Mouse (Mus musculus) lung, adult 18-20 months (tissue): ENCODE measurements around the gene Atpif1.
"Not testable (repeated sequence)": the region's sequence is repeated elsewhere in the genome, so short reads cannot be mapped to it uniquely, and the experiment has no call there.

Source experiments
- DNase-seq, 2 experiments: peaks; one replicate each; pipeline ENCODE4 v3.0.0; 2022; ENCODE audit warnings: mixed read lengths in 2 of 2

Atpif1 gene

DNA sequence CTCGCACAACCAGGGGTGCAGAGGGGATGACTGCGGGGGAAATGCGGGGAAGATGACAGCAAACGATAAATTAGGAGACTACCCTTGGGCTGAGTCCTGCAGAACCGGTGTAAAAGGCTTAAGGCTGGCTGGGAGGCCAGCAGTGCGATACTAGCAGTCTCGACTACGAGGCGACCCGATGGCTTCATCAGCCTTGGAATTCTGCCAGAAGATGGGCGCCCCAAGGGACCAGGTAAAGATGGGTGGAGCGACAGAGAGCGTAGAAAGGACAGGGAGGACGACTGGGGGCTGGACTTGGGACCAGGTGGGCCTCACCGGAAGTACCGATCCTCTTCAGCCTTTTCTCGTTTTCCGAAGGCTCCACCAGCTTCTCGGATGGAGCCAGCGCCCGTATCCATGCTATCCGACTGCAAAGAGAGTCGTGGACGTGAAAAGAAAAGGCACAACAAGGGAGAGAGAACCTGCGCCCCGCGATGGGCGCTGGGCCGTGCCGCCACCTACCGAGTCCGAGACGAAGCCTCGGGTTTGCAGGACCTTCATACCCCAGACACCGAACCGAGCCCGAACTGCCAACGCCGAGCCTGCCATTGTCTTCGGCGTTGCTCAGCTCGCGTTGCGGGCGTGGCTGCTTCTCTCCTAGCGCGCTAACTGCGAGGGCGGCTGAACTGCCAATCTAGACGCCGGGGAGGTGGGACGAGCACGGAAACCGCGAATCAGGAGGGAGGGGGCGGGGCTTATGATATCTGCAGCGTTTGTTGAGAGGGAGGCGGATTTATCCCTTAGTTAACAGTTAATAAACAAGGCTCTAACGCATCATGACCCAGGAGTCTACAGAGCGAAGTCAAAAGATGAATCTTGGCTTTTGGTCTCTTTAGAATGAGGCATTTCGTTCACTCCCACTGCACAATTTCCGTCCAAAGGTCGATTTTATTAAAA lies at the start of gene Atpif1:
Atpif1 (minus strand) TSS at position 679 of the 936 bp plus-strand sequence.
- peak; percentile 92 to 95 for DNase-seq

DNA sequence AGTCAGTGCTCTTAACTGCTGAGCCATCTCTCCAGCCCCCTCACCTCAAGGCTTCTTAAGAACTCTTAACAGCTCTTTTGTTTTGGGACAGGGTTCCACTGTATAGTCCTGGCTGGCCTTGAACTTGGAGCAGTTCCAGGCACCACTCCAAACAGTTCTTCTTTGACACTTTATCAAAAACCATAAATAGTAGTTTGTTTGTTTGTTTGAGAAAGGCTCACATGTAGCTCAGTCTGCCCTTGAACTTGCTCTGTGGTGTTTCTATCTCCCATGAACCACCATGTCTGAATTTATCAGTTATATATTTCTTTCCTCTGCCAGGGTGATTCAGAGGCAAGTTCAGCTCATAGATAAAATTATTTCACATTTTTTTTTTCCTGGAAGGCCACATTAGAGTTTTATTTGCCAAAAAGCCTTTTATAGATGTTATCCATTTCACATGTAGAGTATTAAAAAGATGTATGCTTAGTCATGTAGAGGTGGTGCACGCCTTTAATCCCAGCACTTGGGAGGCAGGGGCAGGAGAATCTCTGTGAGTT lies 41.4 kb upstream of the Atpif1 start:
- DNase-seq, result no peak

DNA sequence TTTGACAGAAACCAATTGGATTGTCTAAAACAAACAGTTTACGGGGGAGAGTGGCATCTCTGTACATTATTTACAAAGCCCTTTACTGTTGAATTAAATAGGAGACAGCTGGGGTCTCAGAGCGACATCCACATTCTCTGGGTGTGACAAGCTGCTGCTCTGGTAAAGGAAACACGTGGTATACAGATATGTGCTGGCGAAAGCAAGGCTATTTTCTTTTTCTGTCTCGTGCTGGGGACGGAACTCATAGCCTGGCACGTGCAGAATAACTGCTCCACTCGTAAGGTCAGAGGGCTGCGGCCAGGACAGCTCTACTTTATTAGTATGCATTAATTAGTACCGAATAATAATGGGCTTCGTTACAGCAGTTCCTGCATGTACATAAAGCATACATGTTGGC lies 39.9 kb upstream of the Atpif1 start:
- no peak for DNase-seq

DNA sequence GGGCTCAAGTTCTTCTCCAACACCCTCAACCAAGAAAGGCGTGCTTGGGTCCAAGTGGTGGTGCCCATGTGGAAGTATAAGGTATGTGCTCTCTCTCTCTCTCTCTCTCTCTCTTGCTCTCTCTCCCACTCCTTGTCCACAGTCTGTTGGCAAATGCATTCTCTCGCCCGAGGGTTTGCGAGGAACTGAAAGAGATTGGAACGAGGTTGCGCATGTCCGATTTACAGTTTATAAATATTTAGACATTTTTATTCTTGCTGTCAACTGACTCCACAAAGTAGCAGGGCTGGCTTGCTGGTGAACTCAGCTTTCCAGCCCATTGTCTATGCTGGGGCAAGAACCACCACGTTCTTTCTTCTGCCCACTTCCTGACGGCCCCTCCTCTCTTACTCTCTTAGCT lies 37.7 kb upstream of the Atpif1 start:
- peak in 1 of 2 experiments; percentile 23 for DNase-seq

DNA sequence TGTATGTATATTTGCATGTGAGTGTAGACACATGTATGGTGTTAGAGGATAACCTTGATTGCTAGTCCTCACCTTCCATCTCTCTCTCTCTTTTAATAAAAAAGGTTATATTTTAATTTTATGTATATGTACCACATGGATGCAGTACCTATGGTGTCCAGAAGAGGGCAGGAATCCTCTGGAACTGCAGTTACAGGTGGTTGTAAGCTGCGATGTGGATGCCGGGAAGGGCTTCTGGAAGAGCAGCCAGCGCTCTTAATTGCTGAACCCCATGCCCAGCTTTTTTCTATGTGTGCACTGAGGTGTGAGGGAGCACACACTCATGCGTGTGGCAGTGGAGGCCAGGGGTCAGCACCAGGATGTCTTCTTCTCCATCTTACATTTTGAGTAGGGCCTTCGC lies 35.7 kb upstream of the Atpif1 start:
- DNase-seq, result no peak

DNA sequence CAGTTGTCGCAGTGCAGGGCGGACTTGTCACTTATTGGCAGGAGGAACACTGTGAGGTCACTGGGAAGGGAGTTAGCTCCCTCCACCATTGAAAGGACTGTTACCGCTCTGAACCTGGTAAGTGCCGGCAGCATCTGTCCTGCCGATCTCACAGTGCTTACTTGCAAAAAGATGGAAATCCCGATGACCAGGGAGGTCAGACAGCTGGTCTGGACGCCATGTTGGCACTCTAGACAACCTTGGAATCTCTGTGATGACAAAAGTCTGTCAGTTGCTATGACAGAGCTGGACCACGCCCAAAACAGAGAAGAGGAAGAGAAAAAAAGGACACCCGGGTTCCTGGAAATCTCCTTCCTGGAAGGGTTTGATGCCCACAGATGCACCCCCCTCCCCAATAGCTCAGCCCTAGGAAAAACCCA lies 33.9 kb upstream of the Atpif1 start:
- DNase-seq, result peak; percentile 45 to 58

DNA sequence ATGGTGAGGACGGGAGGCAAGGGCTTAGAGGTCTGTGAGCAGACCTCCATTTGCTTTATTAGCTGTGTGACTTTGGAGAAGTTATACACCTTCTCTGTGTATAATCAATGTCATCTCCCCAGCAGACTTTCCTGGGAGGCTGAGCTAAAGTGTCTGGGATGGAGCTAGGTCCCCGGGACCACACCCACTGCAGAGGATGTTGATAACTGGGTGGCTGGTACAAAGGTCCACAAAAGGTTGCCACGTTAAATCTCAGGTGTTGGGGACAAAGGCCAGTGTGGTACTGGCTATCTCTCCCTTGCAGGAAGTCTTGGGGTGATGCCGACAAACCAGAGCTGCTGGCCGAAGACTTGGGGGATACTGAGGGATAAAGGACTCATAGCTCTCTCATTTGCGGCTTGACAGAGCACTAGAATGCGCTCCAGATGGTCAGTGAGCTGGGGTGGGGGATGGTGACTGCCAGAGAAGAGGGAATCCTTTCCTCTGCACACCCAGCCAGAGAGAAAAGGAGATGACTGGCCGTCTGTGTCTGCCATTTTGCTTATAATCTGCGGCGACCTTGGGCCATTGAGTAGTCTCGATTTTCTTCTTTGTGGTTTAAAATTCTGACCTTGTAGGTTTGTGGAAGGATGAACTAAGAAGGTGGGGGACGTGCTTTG lies 31.8 kb upstream of the Atpif1 start:
- DNase-seq, result no peak

DNA sequence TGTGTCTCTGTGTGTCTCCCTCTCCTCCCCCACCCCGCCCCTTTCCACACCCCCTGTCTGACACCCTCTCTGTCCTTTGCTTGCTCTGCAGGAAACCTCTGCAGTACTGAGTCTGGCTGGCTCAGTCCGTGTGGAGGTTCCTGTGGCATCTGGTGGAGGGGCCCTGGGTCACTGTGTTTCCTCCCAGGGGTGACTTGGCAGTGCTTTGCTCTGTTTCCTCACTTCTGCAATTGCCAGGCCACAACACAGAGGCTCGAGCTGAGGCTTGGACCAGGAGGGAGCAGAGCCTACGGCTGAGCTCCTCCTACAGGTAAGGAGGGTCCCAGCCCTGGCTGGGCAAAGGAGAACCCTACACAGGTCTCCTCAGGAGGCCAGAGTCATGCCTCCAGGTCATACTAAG lies 30.5 kb upstream of the Atpif1 start, which contains the start of gene Ptafr:
Ptafr (plus strand) TSS at position 103 of the 400 bp plus-strand sequence.
- peak; percentile 52 to 57 for DNase-seq

DNA sequence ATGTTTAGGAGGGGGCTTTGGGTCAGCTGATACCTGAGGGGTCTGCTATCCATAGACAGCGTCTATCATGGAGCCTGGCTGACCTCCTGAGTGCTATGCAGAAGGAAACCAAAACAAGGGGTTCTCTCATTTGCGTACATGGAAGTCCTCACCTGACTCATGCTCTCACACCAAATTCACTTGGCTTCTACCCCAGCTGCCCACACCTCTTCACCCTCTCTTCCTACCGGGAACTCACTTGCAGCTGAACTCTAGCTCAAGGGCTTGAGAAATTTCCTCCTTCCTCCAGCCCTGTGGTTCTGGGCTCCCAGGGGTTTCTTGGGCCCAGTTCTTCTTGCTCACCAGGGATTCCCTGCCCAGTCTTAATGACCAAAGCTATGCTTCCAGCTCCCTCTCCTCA lies 29.8 kb upstream of the Atpif1 start:
- peak; percentile 29 to 38 for DNase-seq

DNA sequence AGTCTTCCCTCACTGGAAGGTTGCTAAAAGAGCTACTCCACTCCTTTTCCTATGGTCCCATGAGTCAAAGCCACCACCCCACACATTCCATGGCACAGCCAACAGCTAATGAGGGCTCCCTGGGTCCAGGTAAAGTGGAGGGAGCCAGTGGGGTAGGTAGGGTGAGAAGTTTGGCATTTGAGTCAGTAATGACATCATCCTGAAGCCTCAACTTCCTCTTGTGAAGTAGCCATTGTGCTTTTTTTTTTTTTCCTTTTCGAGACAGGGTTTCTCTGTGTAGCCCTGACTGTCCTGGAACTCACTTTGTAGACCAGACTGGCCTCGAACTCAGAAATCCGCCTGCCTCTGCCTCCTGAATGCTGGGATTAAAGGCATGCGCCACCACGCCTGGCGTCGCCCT lies 22.1 kb upstream of the Atpif1 start:
- not testable (repeated sequence) for DNase-seq

DNA sequence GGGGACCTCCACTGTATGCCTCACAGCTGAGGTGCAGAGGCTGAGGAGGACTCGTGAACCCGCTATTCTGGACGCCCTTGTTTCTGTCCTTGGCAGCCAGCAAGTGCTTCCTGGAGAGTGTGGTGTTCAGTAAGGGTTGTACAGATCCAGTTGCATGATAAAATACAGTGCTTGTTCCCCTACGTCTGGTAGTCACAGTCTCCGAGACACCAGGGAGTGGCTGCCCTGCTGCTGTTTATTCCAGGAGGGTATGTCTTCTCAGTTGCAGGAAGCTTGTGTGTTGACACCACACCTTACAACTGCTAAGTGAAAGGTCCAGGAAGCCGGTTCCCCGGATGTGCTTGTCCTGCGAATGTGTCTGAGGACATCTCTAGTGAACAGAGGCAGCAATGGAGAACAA lies 21.2 kb upstream of the Atpif1 start:
- DNase-seq, result peak in 1 of 2 experiments; percentile 52

DNA sequence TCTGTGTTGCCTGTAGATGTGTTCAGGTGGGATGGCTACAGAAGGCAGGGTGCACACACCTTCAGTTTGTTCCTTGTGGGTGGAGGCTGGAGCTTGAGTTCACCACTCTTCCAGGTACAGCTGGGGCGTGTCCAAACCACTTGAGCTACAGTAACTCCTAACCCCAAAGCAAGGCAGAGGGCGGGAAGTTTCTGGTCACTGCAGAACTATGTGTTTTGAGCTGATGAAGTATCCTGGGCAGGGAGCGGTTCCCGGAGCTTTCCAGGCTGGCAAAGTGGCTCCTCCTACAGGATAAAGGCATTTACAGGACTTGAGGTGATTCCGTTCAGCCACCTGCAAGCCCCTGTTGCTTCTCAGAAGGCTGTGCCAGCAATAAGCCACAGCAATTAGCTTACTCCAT lies 20.8 kb upstream of the Atpif1 start:
- peak; percentile 57 to 75 for DNase-seq

DNA sequence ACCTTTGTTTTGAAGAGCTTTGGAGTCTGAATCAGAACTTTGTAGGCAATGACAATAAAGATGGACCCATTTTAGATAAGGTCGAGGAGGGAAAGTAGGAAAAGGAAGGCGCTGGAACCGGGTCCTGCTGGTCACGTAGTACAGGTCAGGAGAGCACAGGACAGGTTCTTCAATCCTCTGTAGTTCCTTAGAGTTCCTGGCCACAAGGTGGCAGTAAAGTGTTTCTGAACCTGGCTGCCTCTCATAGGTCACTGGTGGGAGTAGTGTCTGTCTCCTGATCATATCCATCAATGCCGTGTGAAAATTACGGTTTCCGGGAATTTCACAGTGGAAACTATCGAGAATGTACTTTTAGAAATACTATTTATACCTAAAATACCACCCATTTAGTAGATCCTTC lies 12.4 kb upstream of the Atpif1 start:
- DNase-seq, result peak; percentile 60 to 76

DNA sequence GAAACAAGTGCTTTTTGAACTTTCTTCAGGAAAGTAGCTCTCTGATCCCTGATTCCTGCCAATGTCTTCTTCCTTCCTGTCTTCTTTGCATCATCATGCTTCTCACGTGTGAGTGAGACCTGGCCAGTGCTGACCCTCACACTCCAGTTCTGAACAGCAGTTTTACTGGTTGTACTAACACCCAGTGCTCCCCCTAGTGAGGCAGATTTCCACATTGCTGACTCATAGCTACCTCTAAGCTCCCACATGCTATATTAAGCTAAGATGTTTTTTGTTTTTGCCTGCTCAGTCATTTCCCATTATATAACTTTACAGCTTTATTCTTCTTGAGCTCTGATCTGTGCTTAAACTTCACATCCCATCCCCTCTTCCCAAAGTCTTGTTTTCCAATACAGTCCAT lies 9.3 kb upstream of the Atpif1 start:
- DNase-seq, result no peak

DNA sequence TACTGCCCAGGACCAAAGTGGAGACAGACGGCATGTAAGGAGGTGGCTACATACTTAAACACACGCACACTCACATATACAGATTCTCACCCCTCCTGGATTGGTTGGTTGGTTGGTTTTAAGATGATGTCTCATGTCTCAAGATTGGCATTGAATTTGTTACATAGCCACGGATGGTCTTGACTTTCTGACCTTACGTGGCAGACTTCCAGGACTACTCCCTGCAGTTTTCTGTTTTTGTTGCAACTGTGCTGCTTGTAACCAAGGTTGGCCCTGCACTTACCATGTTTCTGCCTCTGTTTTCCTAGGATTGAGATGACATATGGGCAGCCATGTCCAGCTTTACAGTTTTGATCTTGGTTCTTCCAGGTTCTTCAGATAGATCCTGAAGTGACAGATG lies 8.0 kb upstream of the Atpif1 start:
- no peak for DNase-seq

DNA sequence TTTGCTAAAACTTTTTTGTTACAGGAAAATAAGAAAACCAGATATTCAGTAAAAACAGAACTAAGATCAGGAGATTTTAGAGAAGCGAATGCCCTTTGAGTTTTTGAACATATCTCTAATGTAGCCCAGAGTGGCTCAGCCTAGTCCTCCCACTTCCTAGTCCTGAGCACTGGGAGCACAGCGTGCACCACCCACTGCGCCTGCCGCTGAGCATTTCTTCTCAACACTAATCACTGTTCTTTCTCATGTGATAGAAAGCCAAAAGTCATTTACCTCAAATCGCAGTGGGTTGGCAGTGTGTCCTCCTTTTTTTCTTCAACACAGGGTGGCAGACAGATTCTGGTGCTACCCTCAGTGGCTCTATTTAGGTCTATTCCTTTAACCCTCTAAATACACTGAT lies 6.0 kb upstream of the Atpif1 start:
- DNase-seq, result no peak

DNA sequence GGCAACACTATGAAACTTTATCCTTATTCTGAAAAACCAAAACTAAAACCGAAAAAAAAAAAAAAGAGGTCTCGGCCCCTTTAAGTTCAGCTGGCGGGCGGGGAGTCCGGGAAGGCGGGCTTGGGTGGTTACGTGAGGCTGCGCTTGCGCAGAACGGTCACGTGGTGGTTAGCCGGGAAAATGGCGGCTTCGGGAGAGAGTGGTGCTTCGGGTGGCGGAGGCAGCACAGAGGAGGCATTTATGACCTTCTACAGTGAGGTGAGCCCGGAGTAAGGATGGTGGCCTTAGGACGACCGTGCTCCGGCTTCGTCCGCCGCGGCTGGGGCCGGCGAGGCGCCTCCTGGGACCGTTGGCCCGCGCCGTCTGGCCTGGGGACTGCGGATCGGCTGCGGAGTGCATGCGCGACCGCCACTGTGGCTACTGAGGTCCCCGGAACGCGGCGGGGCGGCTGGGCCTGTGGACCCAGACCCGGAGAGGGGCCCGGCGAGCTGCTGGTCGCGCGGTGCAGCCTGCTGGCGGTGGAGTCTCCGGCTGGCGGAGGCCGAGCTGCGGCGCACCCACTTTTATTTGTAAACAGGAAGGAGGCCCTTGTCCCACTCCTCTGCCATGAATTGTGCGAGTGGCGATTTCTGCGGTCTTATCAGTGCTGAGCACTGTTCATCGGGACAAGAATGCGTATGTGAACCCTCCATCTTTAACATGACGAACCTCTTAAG lies 2.1 kb upstream of the Atpif1 start, which contains the start of gene Dnajc8:
Dnajc8 (plus strand) TSS at position 145 of the 716 bp plus-strand sequence.
- DNase-seq, result peak; percentile 95 to 96

DNA sequence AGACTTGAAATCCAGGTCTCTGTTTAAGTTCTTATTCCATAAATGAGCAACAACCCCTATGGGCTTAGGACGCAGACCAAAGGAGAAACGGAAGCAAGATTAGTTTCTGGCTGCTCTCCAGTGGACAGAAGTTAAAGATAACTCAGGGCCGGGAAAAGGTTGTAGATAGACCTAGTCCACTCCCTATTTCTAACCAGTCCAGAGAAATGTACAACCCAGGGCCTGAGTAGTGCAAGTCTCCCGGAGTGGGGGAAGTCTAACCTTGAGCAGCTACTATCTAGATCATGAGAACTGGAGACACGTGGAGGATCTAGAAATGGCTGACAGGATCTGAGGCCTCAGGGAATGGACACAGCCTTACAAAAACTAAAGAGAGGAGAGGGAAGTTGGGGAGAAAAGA lies 963 bp downstream of the Atpif1 start:
- DNase-seq, result no peak

DNA sequence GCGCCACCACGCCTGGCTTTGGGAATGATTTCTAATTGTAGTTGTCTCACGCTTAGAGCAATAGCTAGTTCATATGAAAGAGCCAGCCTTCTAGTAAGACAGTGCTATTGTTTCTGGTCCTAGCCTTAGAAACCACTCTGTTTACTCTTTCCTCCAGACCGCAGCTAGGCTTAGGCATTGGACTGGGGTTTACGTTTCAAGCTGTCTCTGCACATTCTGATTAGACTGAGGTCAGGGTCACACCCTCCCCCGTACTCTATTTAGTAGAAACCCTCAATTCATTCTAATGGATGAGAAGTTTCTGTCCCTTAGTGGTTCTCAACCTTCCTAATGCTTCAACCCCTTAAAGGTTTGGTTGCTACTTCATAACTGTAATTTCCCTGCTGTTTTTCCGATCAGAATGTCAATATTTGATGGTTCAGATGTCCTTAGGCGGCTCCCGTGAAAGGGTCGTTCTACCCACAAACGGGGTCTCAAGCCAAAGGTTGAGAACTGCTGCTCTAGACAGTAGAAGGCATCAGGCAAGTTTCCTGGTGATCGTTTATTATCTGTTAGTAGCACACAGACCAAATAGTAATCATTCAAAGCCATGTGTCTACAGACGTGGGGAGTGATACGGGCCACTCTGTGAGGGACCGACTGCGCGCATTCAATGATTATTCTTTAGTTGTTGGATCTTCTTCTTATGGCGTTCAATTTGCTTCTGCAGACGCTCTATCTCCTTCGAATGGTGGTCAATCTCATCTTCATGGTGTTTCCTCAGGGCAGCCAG lies 3.2 kb downstream of the Atpif1 start:
- DNase-seq, result no peak

DNA sequence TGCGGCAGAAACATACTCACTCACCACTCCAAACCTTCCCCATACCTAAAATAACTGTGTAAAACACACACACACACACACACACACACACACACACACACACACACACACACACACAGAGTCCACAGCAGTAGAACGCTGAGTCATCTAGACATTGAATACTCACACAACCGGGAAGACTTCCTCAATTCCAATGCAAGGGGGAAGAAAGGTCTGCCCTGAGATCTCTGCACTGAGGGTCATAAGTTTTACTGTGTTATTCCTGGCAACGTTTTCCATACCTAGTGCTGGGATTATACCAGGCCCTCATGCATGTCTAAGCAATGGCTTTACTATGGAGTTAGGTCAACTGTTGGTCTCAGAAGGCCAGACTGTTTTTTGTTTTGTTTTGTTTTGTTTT lies 4.1 kb downstream of the Atpif1 start:
- no peak for DNase-seq

DNA sequence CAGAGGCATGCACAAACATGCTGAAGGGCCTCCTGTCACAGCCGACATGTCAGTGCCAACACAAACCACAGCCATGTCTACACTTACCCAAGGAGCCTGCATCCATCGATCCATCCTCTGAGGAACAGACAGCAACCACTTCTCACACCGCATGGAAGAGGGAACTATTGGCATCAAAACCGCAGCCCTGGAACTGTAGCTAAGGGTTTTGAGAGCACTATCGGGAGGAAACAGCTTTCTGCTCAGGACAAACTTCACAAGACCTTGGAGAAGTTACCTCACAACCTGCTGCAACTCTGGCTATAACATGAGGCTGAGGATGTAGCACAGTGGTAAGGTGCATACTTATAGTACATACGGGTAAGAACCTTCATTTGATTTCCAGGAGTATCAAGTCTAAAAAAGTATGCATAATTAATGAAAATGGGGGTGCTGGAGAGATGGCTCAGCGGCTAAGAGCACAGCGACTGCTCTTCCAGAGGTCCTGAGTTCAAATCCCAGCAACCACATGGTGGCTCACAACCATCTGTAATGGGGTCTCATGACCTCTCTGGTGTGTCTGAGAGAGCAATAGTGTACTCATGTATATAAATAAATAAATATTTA lies 5.4 kb downstream of the Atpif1 start:
- DNase-seq, result no peak

DNA sequence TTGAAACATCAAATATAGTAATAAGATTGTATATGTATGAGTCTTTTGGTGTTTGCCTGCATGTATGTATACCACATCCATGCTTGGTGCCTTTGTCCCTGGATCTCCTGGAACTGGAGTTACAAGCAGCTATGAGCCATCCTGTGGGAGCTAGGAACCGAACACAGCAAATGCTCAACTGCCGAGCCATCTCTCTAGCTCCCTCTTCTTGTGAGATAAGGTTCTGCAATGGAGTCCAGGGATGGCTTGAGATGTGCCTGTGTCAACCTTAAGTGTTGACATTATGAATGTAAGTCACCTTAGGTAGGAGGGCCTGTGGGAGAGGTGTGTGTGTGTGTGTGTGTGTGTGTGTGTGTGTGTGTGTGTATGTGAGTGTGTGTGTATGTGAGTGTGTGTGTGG lies 6.8 kb downstream of the Atpif1 start:
- DNase-seq, result no peak
